Mouse (Mus musculus) ES-E14 (cell line): ENCODE data around the gene Gpr45.

Experiments
- CHD2 ChIP-seq: IDR thresholded peaks from 2 replicates; pipeline ENCODE4 v1.6.1; 2014; ENCODE audit warnings: mild to moderate bottlenecking, low read depth, low read length, inconsistent platforms
- HCFC1 ChIP-seq: IDR thresholded peaks from 2 replicates; pipeline ENCODE4 v1.6.1; 2012; ENCODE audit warnings: low read length, inconsistent platforms, borderline replicate concordance; ENCODE audit not compliant: insufficient read depth
- MAFK ChIP-seq: IDR thresholded peaks from 2 replicates; pipeline ENCODE4 v1.6.1; 2014; ENCODE audit warnings: mild to moderate bottlenecking, low read depth, low read length, inconsistent platforms; ENCODE audit not compliant: insufficient read depth

- TF ChIP-seq HCFC1 (no peak), CHD2 (no peak), MAFK (no peak)
Measured at GRCm38 (mm10) chr1:43067551-43067950, 114.9 kb downstream of the Gpr45 start.
